Mouse (Mus musculus) intestine, postnatal 0 days (tissue): ENCODE measurements around the gene Atg10. TPM values are rescaled to one million over a fixed set of nuclear protein-coding genes. Genes with fewer than 3 reads are reported as not detected.

ENCODE experiments used
- ATAC-seq: fragments of 200-750 bp; cut with Nextera tagmentation; 2 replicates; pipeline ENCODE4 v1.8.0; 2017; ENCODE audit warnings: mild to moderate bottlenecking, moderate TSS enrichment, moderate library complexity
- H3K27ac ChIP-seq: fragments of 300-500 bp; sonication (generic); 2 replicates; pipeline ENCODE4 v1.5.1; 2014; ENCODE audit warnings: mild to moderate bottlenecking, low read depth, low read length, moderate library complexity
- H3K27me3 ChIP-seq: fragments of 300-500 bp; sonication (generic); replicated peaks from 2 replicates; pipeline ENCODE4 v1.6.1; 2014; ENCODE audit warnings: low read length, mixed read lengths; ENCODE audit not compliant: control insufficient read depth, insufficient read depth
- H3K36me3 ChIP-seq: fragments of 300-500 bp; sonication (generic); 2 replicates; pipeline ENCODE4 v1.6.1; 2014; ENCODE audit warnings: mild to moderate bottlenecking, moderate library complexity; ENCODE audit not compliant: control insufficient read depth, insufficient read depth
- H3K4me1 ChIP-seq: fragments of 300-500 bp; sonication (generic); replicated peaks from 2 replicates; pipeline ENCODE4 v1.6.1; 2014; ENCODE audit warnings: antibody characterized with exemption, low read length, mixed read lengths; ENCODE audit not compliant: control insufficient read depth, insufficient read depth
- H3K4me2 ChIP-seq: fragments of 300-500 bp; sonication (generic); replicated peaks from 2 replicates; pipeline ENCODE4 v1.6.1; 2014; ENCODE audit warnings: low read depth, mild to moderate bottlenecking, moderate library complexity
- H3K4me3 ChIP-seq: fragments of 300-500 bp; sonication (generic); 2 replicates; pipeline ENCODE4 v1.5.1; 2014; ENCODE audit warnings: low read depth, low read length
- H3K9ac ChIP-seq: fragments of 300-500 bp; sonication (generic); 2 replicates; pipeline ENCODE4 v1.6.1; 2014; ENCODE audit warnings: mild to moderate bottlenecking, low read depth, low read length
- H3K9me3 ChIP-seq: fragments of 300-500 bp; sonication (generic); 2 replicates; pipeline ENCODE4 v1.6.1; 2016; ENCODE audit warnings: mixed run types; ENCODE audit not compliant: control insufficient read depth
- CTCF ChIP-seq: sonication (generic); IDR thresholded peaks from 2 replicates; pipeline ENCODE4 v1.5.1; 2016; ENCODE audit warnings: low read depth, mild to moderate bottlenecking, control low read depth, antibody characterized with exemption, moderate library complexity
- WGBS: fragments of 180-500 bp; shearing (Covaris S2); extraction: QIAGEN DNeasy Blood & Tissue Kit; methylation state at CpG from one replicate; pipeline ENCODE4 v1.1.7; 2014; 5-methylcytosine and 5-hydroxymethylcytosine counted together
- polyA plus RNA-seq: library from polyadenylated mRNA; unstranded; fragments of >200 nt; fragmentation: Nextera tagmentation; extraction: Ambion mirVana; gene quantifications from 2 replicates; pipeline ENCODE4 v1.2.1, GENCODE M21; 2015

Atg10 gene
- polyA plus RNA-seq, 1 experiment from 2014 or later, result 24.5 TPM

DNA sequence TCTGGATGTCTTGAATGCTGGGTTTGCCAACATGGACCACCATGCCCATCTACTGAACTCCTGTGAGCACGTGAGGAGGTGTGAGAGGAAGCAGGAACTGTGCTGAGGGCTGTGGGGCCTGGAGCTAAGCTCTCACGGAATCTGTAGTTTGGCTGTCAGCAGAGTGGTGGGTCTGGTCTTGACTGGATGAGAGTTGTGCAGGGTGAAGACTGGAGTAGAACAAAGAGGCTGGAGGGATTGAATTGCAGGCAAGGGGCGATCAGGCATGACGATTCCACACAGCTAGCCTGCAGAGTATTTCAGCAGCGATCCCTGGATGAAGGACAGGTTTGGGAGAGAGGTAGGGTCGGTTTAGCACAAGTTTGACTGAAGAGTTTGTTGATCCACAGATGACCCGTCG lies 10.8 kb downstream of the Atg10 start:
- Histone ChIP-seq H3K27ac (no peak overlapping the region), H3K4me1 (no peaks in the 10 kb centered on the region), H3K4me2 (no peak overlapping the region), H3K9ac (no peak overlapping the region), H3K36me3 (no peaks in the 10 kb centered on the region), H3K9me3 (no peaks in the 10 kb centered on the region), H3K27me3 (no peaks in the 10 kb centered on the region), H3K4me3 (no peak overlapping the region)
- TF ChIP-seq CTCF, result no peak
- ATAC-seq, result no peak
- 86% methylated on average over 8 of the region's 8 CpGs for WGBS

DNA sequence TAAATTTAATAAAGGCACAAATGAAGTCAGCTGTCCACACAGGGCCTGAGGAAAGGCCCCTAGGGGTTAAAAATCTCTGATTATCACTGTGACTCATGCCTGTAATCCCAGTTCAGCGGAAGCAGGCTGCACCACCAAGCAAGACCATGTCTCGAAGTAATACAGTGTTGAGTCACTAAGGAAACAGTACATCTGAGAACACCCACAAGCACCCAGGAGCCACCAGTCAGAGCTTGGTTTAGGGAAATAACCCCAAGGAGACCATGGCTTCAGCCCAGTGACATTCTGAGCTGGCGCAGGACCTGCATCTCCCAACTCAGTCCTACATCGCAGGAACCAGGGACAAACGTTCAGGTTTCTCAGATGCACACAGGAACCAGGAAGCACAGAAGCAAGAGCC lies 17.5 kb downstream of the Atg10 start:
- no peak overlapping the region for H3K4me2 ChIP-seq
- 63% methylated on average over 5 of the region's 5 CpGs for WGBS
- H3K4me1 ChIP-seq, result no peaks in the 10 kb centered on the region
- H3K9ac ChIP-seq, result no peak overlapping the region
- H3K4me3 ChIP-seq, result no peak overlapping the region
- H3K27me3 ChIP-seq, result no peaks in the 10 kb centered on the region
- 0 out of 2 replicates have a peak, but pooled peaks have one; percentile 33 for ATAC-seq
- no peak overlapping the region for H3K27ac ChIP-seq
- H3K36me3 ChIP-seq, result no peaks in the 10 kb centered on the region; the same call in 1 of the 2 replicates
- TF ChIP-seq CTCF, result no peak
- no peaks in the 10 kb centered on the region for H3K9me3 ChIP-seq

DNA sequence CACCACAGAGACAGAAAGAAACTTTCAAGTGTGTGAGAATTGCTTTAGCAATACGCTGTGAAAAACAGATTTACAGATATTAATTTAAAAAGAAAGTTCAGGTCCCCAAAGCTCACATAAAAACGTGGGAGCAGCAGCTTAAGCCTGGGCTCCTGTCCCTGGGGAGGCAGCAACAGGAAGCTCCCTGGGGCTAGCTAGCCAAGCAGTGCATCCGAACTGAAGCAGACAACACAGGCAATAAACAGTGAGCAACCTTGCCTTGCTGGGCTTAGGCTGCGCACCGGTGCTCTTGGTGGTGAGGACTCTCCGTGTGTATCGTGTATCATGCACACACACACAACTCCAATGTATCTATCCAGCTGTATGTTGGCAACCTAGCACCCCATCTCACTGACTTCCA lies 21.2 kb downstream of the Atg10 start:
- Histone ChIP-seq H3K27me3 (no peaks in the 10 kb centered on the region), H3K4me1 (no peaks in the 10 kb centered on the region), H3K9ac (no peak overlapping the region), H3K4me3 (no peak overlapping the region), H3K4me2 (no peak overlapping the region), H3K27ac (no peak overlapping the region), H3K9me3 (no peaks in the 10 kb centered on the region), H3K36me3 (no peaks in the 10 kb centered on the region; the same call in 1 of the 2 replicates)
- ATAC-seq, result no peak
- TF ChIP-seq CTCF, result no peak
- WGBS, result 83% methylated on average over 7 of the region's 7 CpGs

DNA sequence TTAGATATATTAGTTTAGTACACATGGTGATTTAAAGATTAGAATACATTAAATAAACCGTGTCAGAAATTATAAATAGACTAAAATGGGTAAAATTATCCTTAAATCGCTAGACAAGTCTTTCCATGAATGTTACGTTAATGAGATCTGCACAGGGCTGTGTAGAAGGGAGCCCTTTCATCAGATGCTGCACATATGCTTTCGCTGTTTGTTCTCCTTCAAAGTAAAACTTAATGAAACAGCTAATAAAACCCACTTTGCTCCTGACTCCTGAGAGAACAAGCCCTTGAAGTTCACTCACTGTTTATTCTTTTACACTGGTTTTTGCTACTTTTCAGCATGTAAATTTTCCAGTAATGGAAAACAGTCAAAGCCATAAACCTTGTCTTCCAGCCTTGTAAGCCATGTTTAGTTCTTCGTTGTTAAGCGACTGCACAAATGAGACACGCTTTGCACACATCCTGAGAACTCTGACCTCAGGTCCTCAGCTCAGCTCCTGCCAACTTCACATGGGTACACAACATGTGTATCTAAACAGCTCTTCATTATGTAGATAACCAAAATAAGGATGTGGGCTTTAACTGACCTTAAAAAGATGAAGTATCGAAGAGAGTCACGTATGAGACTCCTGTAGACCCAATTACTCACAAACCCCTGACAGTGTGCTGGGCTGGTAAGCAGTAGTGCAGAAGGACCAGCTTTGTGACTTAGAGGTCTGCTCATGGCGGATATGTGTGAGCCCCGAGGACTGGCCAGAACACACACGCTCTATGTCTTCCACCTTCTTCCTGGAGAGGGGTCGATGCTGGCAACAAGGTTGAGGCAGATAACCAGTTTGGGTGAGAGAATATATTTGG lies 36.2 kb downstream of the Atg10 start:
- Histone ChIP-seq H3K4me1 (no peaks in the 10 kb centered on the region), H3K4me2 (no peak overlapping the region), H3K9ac (no peak overlapping the region), H3K27me3 (no peaks in the 10 kb centered on the region), H3K9me3 (no peaks in the 10 kb centered on the region), H3K27ac (no peak overlapping the region), H3K36me3 (no peaks in the 10 kb centered on the region), H3K4me3 (no peak overlapping the region)
- no peak for TF ChIP-seq CTCF
- no peak for ATAC-seq
- 85% methylated on average over 13 of the region's 13 CpGs for WGBS

DNA sequence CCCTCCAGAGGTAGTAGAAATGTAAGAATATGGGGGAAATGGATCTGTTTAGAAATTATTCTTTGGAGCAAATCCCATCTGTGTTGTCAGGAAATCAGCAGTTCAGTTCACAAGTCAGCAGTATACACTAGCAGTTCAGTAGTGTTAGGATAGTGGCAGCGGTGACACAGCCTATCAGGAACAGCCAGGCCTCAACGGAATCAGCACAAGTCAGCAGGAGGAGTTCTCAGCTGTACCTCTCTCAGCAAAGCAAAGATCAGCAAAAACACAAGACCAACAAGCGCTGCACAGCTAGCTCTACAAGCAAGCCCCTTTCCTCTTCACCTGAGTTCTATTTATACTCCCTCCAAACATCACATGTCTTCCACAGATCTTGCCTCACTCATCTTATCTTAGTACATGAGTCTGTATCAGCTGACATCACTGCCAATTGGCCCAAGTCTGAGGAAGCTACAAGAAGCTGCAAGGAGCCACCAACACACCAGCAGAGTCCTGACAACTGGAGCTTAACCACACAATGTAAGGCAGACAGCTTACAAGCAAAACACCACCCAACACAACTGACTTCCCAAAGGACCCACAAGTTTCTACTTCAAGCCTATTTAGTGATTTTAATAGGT lies 38.4 kb downstream of the Atg10 start:
- 67% methylated on average over 3 of the region's 3 CpGs for WGBS
- Histone ChIP-seq H3K4me1 (no peaks in the 10 kb centered on the region), H3K4me3 (no peak overlapping the region), H3K9me3 (no peaks in the 10 kb centered on the region), H3K9ac (no peak overlapping the region), H3K27me3 (no peaks in the 10 kb centered on the region), H3K36me3 (no peaks in the 10 kb centered on the region), H3K4me2 (no peak overlapping the region), H3K27ac (no peak overlapping the region)
- peak; percentile 70 for ATAC-seq
- no peak for TF ChIP-seq CTCF

DNA sequence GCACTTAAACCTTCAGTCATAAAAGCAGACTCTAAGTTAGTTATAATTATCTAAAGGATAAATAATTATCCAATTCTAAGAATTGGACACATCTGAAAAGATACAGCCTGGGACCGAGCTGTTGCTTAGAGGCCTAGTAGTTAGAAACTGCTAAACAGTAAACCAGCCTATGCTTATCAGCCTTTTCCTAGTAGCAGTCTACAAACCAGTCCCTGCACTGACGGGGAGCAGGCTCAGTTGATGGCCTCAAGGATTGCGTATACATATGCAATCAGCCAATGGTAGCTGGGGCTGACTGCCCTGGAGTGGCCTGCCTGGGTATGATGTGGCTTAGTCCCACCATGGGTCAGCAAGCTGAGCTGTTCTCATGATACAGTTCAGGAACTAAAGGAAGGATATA lies 39.5 kb downstream of the Atg10 start:
- Histone ChIP-seq H3K4me3 (no peak overlapping the region), H3K9ac (no peak overlapping the region), H3K36me3 (no peaks in the 10 kb centered on the region), H3K4me1 (no peaks in the 10 kb centered on the region), H3K27ac (no peak overlapping the region), H3K9me3 (no peaks in the 10 kb centered on the region), H3K27me3 (no peaks in the 10 kb centered on the region), H3K4me2 (no peak overlapping the region)
- no peak for TF ChIP-seq CTCF
- no peak for ATAC-seq
- WGBS, result 54% methylated on average over 3 of the region's 3 CpGs
